Mouse (Mus musculus) hindbrain, postnatal 0 days (tissue): ENCODE data around the gene Gpc6. TPM values are rescaled to one million over a fixed set of nuclear protein-coding genes. Genes with fewer than 3 reads are reported as not detected.

ENCODE experiments used
- ATAC-seq: fragments of 200-750 bp; cut with Nextera tagmentation; 2 replicates; pipeline ENCODE4 v1.8.0; 2017; ENCODE audit warnings: mild to moderate bottlenecking, moderate TSS enrichment, moderate library complexity
- DNase-seq: peaks from one replicate; pipeline ENCODE4 v3.0.0-alpha.2; 2015; ENCODE audit warnings: low spot score
- H3K27ac ChIP-seq: fragments of 300-500 bp; sonication (generic); 2 replicates; pipeline ENCODE4 v1.5.1; 2014; ENCODE audit warnings: mild to moderate bottlenecking
- H3K27me3 ChIP-seq: fragments of 300-500 bp; sonication (generic); 2 replicates; pipeline ENCODE4 v1.6.1; 2014; ENCODE audit warnings: low read length, mixed read lengths; ENCODE audit not compliant: insufficient read depth
- H3K36me3 ChIP-seq: fragments of 300-500 bp; sonication (generic); 2 replicates; pipeline ENCODE4 v1.6.1; 2014; ENCODE audit warnings: low read length, mixed read lengths; ENCODE audit not compliant: insufficient read depth
- H3K4me1 ChIP-seq: fragments of 300-500 bp; sonication (generic); 2 replicates; pipeline ENCODE4 v1.6.1; 2014; ENCODE audit warnings: antibody characterized with exemption, low read length, mixed read lengths; ENCODE audit not compliant: insufficient read depth
- H3K4me2 ChIP-seq: fragments of 300-500 bp; sonication (generic); 2 replicates; pipeline ENCODE4 v1.6.1; 2014; ENCODE audit warnings: low read depth, mild to moderate bottlenecking, low read length, moderate library complexity, mixed read lengths
- H3K4me3 ChIP-seq: fragments of 300-500 bp; sonication (generic); 2 replicates; pipeline ENCODE4 v1.5.1; 2014; ENCODE audit warnings: low read length
- H3K9ac ChIP-seq: fragments of 300-500 bp; sonication (generic); replicated peaks from 2 replicates; pipeline ENCODE4 v1.6.1; 2014; ENCODE audit warnings: mild to moderate bottlenecking, low read length, moderate library complexity, mixed read lengths
- H3K9me3 ChIP-seq: fragments of 300-500 bp; sonication (generic); 2 replicates; pipeline ENCODE4 v1.6.1; 2016; ENCODE audit warnings: low read length, mixed read lengths
- CTCF ChIP-seq: IDR thresholded peaks from 2 replicates; pipeline ENCODE4 v1.5.1; 2016; ENCODE audit warnings: antibody characterized with exemption, control low read depth, low read depth
- WGBS: fragments of 180-500 bp; shearing (Covaris S2); extraction: QIAGEN DNeasy Blood & Tissue Kit; methylation state at CpG from one replicate; pipeline ENCODE4 v1.1.7; 2014; 5-methylcytosine and 5-hydroxymethylcytosine counted together
- polyA plus RNA-seq: library from polyadenylated mRNA; unstranded; fragments of >200 nt; fragmentation: Nextera tagmentation; extraction: Ambion mirVana; gene quantifications from 2 replicates; pipeline ENCODE4 v1.2.1, GENCODE M21; 2015
- total RNA-seq: library from RNA; depleted of rRNA; stranded (reverse); fragments of >200 nt; gene quantifications from 2 replicates; pipeline ENCODE4 v1.2.3, GENCODE M21; 2014

Gene Gpc6
- total and polyA plus RNA-seq, 2 experiments from 2014 or later, result 17.9 to 28.5 TPM

- H3K9me3 ChIP-seq, result no peaks in the 10 kb centered on the region
- no peak overlapping the region for H3K4me3 ChIP-seq
- peaks cover 4% of the 10 kb centered on the region; the same call in 1 of the 2 replicates for H3K4me1 ChIP-seq
- H3K4me2 ChIP-seq, result no peak overlapping the region
- no peak overlapping the region for H3K27ac ChIP-seq
- H3K36me3 ChIP-seq, result no peaks in the 10 kb centered on the region
- H3K27me3 ChIP-seq, result no peaks in the 10 kb centered on the region
- ATAC-seq (no peak), DNase-seq (no peak)
- TF ChIP-seq CTCF, result no peak
- WGBS, result 77% methylated on average over 6 of the region's 6 CpGs
- H3K9ac ChIP-seq, result no peak overlapping the region
Observed at GRCm38 (mm10) chr14:117379979-117380378, 454.9 kb downstream of the Gpc6 start.

GRCm38 (mm10) chr14:117383188-117383587 is 458.1 kb downstream of the Gpc6 start:
- Histone ChIP-seq H3K4me3 (no peak overlapping the region), H3K27ac (no peak overlapping the region; the same call in 1 of the 2 replicates), H3K36me3 (no peaks in the 10 kb centered on the region), H3K4me1 (peaks cover 4% of the 10 kb centered on the region; the same call in 1 of the 2 replicates), H3K9ac (no peak overlapping the region), H3K27me3 (no peaks in the 10 kb centered on the region), H3K4me2 (no peak overlapping the region), H3K9me3 (no peaks in the 10 kb centered on the region)
- ATAC-seq (peak; percentile 86), DNase-seq (peak; percentile 59)
- WGBS, result 45% methylated on average over 7 of the region's 7 CpGs
- TF ChIP-seq CTCF, result no peak

- H3K27ac ChIP-seq, result no peak overlapping the region
- no peak overlapping the region for H3K4me2 ChIP-seq
- peak; percentile 26; the same call in 1 of the 2 replicates for TF ChIP-seq CTCF
- H3K4me3 ChIP-seq, result no peak overlapping the region
- H3K9ac ChIP-seq, result no peak overlapping the region
- H3K36me3 ChIP-seq, result no peaks in the 10 kb centered on the region
- WGBS, result 32% methylated on average over 8 of the region's 8 CpGs
- no peaks in the 10 kb centered on the region for H3K9me3 ChIP-seq
- H3K4me1 ChIP-seq, result peaks cover 4% of the 10 kb centered on the region; the same call in 1 of the 2 replicates
- no peaks in the 10 kb centered on the region for H3K27me3 ChIP-seq
- DNase-seq (peak; percentile 44), ATAC-seq (no peak)
Observed at GRCm38 (mm10) chr14:117384096-117384770, 459.1 kb downstream of the Gpc6 start.

- Histone ChIP-seq H3K9ac (no peak overlapping the region), H3K36me3 (no peaks in the 10 kb centered on the region), H3K4me1 (peaks cover 4% of the 10 kb centered on the region; the same call in 1 of the 2 replicates), H3K27me3 (no peaks in the 10 kb centered on the region), H3K4me2 (no peak overlapping the region), H3K4me3 (no peak overlapping the region), H3K27ac (no peak overlapping the region), H3K9me3 (no peaks in the 10 kb centered on the region)
- TF ChIP-seq CTCF, result no peak
- no peak for DNase-seq
- ATAC-seq, result no peak
Observed at GRCm38 (mm10) chr14:117385731-117386270, 460.7 kb downstream of the Gpc6 start.

- H3K27me3 ChIP-seq, result no peaks in the 10 kb centered on the region
- no peak for ATAC-seq
- 79% methylated on average over 3 of the region's 3 CpGs for WGBS
- H3K9ac ChIP-seq, result no peak overlapping the region
- H3K4me1 ChIP-seq, result no peaks in the 10 kb centered on the region
- no peak overlapping the region for H3K4me3 ChIP-seq
- H3K9me3 ChIP-seq, result no peaks in the 10 kb centered on the region
- no peak overlapping the region for H3K27ac ChIP-seq
- DNase-seq, result no peak
- TF ChIP-seq CTCF, result no peak
- H3K36me3 ChIP-seq, result no peaks in the 10 kb centered on the region
- no peak overlapping the region for H3K4me2 ChIP-seq
Observed at GRCm38 (mm10) chr14:117390794-117391320, 465.7 kb downstream of the Gpc6 start.

GRCm38 (mm10) chr14:117391412-117391811 is 466.3 kb downstream of the Gpc6 start:
- Histone ChIP-seq H3K27me3 (no peaks in the 10 kb centered on the region), H3K4me2 (no peak overlapping the region), H3K4me1 (no peaks in the 10 kb centered on the region), H3K4me3 (no peak overlapping the region), H3K9ac (no peak overlapping the region), H3K36me3 (no peaks in the 10 kb centered on the region), H3K27ac (no peak overlapping the region), H3K9me3 (no peaks in the 10 kb centered on the region)
- 67% methylated on average over 4 of the region's 4 CpGs for WGBS
- no peak for TF ChIP-seq CTCF
- ATAC-seq (no peak), DNase-seq (no peak)

- H3K4me3 ChIP-seq, result no peak overlapping the region
- 84% methylated on average over 3 of the region's 3 CpGs for WGBS
- TF ChIP-seq CTCF, result no peak
Observed at GRCm38 (mm10) chr14:117397165-117397564, 472.1 kb downstream of the Gpc6 start.

More at GRCm38 (mm10) chr14:117397165-117397564, 472.1 kb downstream of the Gpc6 start:
- Histone ChIP-seq H3K9ac (no peak overlapping the region), H3K4me2 (no peak overlapping the region), H3K27ac (no peak overlapping the region), H3K36me3 (no peaks in the 10 kb centered on the region), H3K9me3 (no peaks in the 10 kb centered on the region), H3K27me3 (no peaks in the 10 kb centered on the region), H3K4me1 (no peaks in the 10 kb centered on the region)
- ATAC-seq (no peak), DNase-seq (no peak)
